In the genomic region with DNA sequence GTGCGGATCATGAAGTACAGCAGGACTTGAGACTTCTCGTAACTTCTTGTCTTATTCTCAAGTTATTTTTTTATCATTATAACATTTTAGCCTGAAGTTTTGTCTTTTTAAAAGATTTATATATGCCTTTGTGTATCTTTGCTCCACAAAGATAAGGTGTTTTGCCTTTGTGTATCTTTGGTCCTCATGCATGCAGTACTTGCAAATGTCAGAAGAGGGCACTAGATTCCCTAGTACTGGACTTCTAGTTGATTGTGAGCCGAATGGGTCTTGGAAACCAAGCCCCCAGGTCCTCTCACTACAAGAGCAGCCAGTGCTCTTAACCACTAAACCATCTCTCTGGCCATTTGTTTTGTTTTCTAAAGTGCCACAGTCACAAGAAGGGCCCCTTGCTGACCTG, we compare ENCODE assay signal across 9 mouse cellular contexts. TPM values are rescaled to one million over a fixed set of nuclear protein-coding genes. Genes with fewer than 3 reads are reported as not detected.
DNase-seq lines count a peak whose midpoint lies in the region; ATAC-seq and TF ChIP-seq lines count a peak whose summit lies in the region.
"Had no signal": no experiment of that assay in that cellular context is flagged by ENCODE, and none has a peak within 500 bp of the region (broad histone marks: within the 10 kb centered on the region; RNA-seq: fewer than 3 reads in every experiment).

No protein-coding gene starts in this region.

- ATAC-seq in intestine, postnatal 0 days: no peak
- no peak for ATAC-seq in intestine, embryonic 16.5 days

- H3K27ac ChIP-seq in intestine, postnatal 0 days (ENCODE audit: low read depth, low read length): no peak overlapping the region
- no peak overlapping the region for H3K27ac ChIP-seq in intestine, embryonic 16.5 days (ENCODE audit: low read length)

- H3K36me3 ChIP-seq in intestine, postnatal 0 days (ENCODE audit: control insufficient read depth, insufficient read depth): no peaks in the 10 kb centered on the region
- no peaks in the 10 kb centered on the region for H3K36me3 ChIP-seq in intestine, embryonic 16.5 days (ENCODE audit: control insufficient read depth, insufficient read depth, low read length)

- no peaks in the 10 kb centered on the region for H3K9me3 ChIP-seq in intestine, postnatal 0 days (ENCODE audit: control insufficient read depth)
- no peaks in the 10 kb centered on the region for H3K9me3 ChIP-seq in intestine, embryonic 16.5 days (ENCODE audit: control insufficient read depth, low read length)

- peak; percentile 60 for TF ChIP-seq CTCF in intestine, postnatal 0 days (IDR thresholded peaks at IDR 0.05; ENCODE audit: low read depth)

- H3K9ac ChIP-seq in intestine, postnatal 0 days (ENCODE audit: low read depth, low read length): no peak overlapping the region
- H3K9ac ChIP-seq in intestine, embryonic 16.5 days (ENCODE audit: low read depth, low read length): no peak overlapping the region

- H3K4me1 ChIP-seq in intestine, postnatal 0 days (replicated peaks; ENCODE audit: control insufficient read depth, insufficient read depth, low read length): no peaks in the 10 kb centered on the region
- no peaks in the 10 kb centered on the region for H3K4me1 ChIP-seq in intestine, embryonic 16.5 days (ENCODE audit: control insufficient read depth, insufficient read depth, low read length)

- 64% methylated on average over 3 of the region's 3 CpGs for WGBS in intestine, postnatal 0 days
- 73% methylated on average over 3 of the region's 3 CpGs for WGBS in intestine, embryonic 16.5 days

- H3K4me2 ChIP-seq in intestine, postnatal 0 days (replicated peaks; ENCODE audit: low read depth): no peak overlapping the region
- H3K4me2 ChIP-seq in intestine, embryonic 16.5 days (ENCODE audit: low read depth, low read length): no peak overlapping the region

- H3K4me3 ChIP-seq in intestine, postnatal 0 days (ENCODE audit: low read depth, low read length): no peak overlapping the region
- H3K4me3 ChIP-seq in intestine, embryonic 16.5 days (ENCODE audit: low read length): no peak overlapping the region

- H3K27me3 ChIP-seq in intestine, postnatal 0 days (replicated peaks; ENCODE audit: control insufficient read depth, insufficient read depth, low read length): 0 out of 2 replicates have a peak, but pooled peaks cover 3% of the 10 kb centered on the region
- H3K27me3 ChIP-seq in intestine, embryonic 16.5 days (replicated peaks; ENCODE audit: control insufficient read depth, insufficient read depth, low read length): no peaks in the 10 kb centered on the region

- peak; percentile 3 for DNase-seq in ovary, postnatal 14 days (ENCODE audit: low spot score)
- no peak for DNase-seq in ovary, adult 18-20 months (ENCODE audit: low spot score)
- peak; percentile 34 to 59 for DNase-seq in cerebellum, postnatal 25 days
- peak; percentile 37 for DNase-seq in thymus, postnatal 25 days
- DNase-seq in Muller cell, postnatal 12 days (ENCODE audit: inconsistent ontology term): no peak

RNA-seq across cellular contexts. Expression of gene Gm17087, which starts 13.6 kb away (rescaled TPM):
- polyA plus RNA-seq in intestine, postnatal 0 days (2015; fragmentation: Nextera tagmentation; extraction: Ambion mirVana): not detected in 2 replicates
- not detected in 2 replicates for polyA plus RNA-seq in intestine, embryonic 16.5 days (2015; fragmentation: Nextera tagmentation; extraction: Ambion mirVana)
- polyA plus RNA-seq: liver, embryonic 16.5 days; spleen, adult 2 months had no signal

RNA-seq across cellular contexts. Expression of gene Pde10a, which starts 55.2 kb away (rescaled TPM):
- 0.47 and 0.84 TPM in 2 replicates for polyA plus RNA-seq in intestine, postnatal 0 days (2015; fragmentation: Nextera tagmentation; extraction: Ambion mirVana)
- polyA plus RNA-seq in intestine, embryonic 16.5 days (2015; fragmentation: Nextera tagmentation; extraction: Ambion mirVana): 0.61 and 1.0 TPM in 2 replicates

Comparison
In these comparisons a context has a peak if more than half of its experiments do, and no peak if none do; other contexts are left out.
1. DNase-seq: peak in ovary, postnatal 14 days (single experiment), cerebellum, postnatal 25 days (2 of 2) and thymus, postnatal 25 days (single experiment); none in ovary, adult 18-20 months (single experiment) and Muller cell, postnatal 12 days (single experiment).